Mouse (Mus musculus): ENCODE data around the gene Cfap54.

DNA sequence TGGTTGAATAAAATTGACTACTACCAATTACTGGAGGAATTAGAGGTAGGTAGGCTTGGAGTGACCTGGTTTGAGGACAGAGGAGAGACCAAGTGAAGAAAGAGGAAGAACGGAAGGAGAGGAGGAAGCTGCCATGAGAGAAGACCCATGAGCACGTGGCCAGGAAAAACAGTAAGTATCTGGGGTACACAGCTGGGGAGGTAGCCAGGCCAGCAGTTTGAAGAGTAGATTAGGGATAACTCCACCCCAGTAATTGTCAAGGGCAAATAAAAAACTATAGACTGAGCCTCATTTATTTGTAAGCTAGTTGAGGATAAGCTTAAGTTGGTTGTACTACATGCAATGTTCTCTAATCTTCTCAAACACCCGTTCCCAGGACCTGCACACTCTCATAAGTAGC lies 116.3 kb downstream of the Cfap54 start:
- no peak for TF ChIP-seq POLR2A (IDR thresholded peaks at IDR 0.05; ENCODE audit: low read depth, low read length)
- TF ChIP-seq CTCF (IDR thresholded peaks at IDR 0.05; ENCODE audit: borderline replicate concordance, insufficient read depth, low read length): no peak
